Mouse (Mus musculus): ENCODE measurements around the gene Myh2. TPM values are rescaled to one million over a fixed set of nuclear protein-coding genes. Genes with fewer than 3 reads are reported as not detected.

Gene Myh2
- polyA plus RNA-seq, 1 experiment from 2014 or later: 0.07 TPM

GRCm38 (mm10) chr11:67191496-67191895 is 20.7 kb downstream of the Myh2 start:
- Histone ChIP-seq H3K9ac (ENCODE audit: low read depth, low read length) (no peak overlapping the region), H3K4me2 (replicated peaks; ENCODE audit: low read depth) (no peak overlapping the region), H3K4me1 (replicated peaks; ENCODE audit: control insufficient read depth, insufficient read depth, low read length) (no peaks in the 10 kb centered on the region), H3K27me3 (replicated peaks; ENCODE audit: control insufficient read depth, insufficient read depth, low read length) (no peaks in the 10 kb centered on the region), H3K36me3 (ENCODE audit: control insufficient read depth, insufficient read depth) (no peaks in the 10 kb centered on the region), H3K27ac (ENCODE audit: low read depth, low read length) (no peak overlapping the region), H3K4me3 (ENCODE audit: low read depth, low read length) (no peak overlapping the region), H3K9me3 (ENCODE audit: control insufficient read depth) (no peaks in the 10 kb centered on the region)
- ATAC-seq: no peak
- TF ChIP-seq CTCF (IDR thresholded peaks at IDR 0.05; ENCODE audit: low read depth): no peak
- 87% methylated on average over 14 of the region's 14 CpGs for WGBS

- H3K27me3 ChIP-seq (replicated peaks; ENCODE audit: control insufficient read depth, insufficient read depth, low read length): no peaks in the 10 kb centered on the region
- H3K4me2 ChIP-seq (replicated peaks; ENCODE audit: low read depth): no peak overlapping the region
- H3K4me1 ChIP-seq (replicated peaks; ENCODE audit: control insufficient read depth, insufficient read depth, low read length): no peaks in the 10 kb centered on the region
- H3K4me3 ChIP-seq (ENCODE audit: low read depth, low read length): no peak overlapping the region
- no peak overlapping the region for H3K27ac ChIP-seq (ENCODE audit: low read depth, low read length)
- no peaks in the 10 kb centered on the region for H3K9me3 ChIP-seq (ENCODE audit: control insufficient read depth)
- ATAC-seq: no peak
- no peak for TF ChIP-seq CTCF (IDR thresholded peaks at IDR 0.05; ENCODE audit: low read depth)
- no peaks in the 10 kb centered on the region for H3K36me3 ChIP-seq (ENCODE audit: control insufficient read depth, insufficient read depth)
- 49% methylated on average over 1 of the region's 1 CpGs for WGBS
- no peak overlapping the region for H3K9ac ChIP-seq (ENCODE audit: low read depth, low read length)
Observed at GRCm38 (mm10) chr11:67199321-67199720, 28.5 kb downstream of the Myh2 start.

GRCm38 (mm10) chr11:67199752-67200151 is 28.9 kb downstream of the Myh2 start, which contains the start of gene Myh1:
Gene Myh1 (plus strand): TSS chr11:67200052.
- Histone ChIP-seq H3K4me3 (ENCODE audit: low read depth, low read length) (no peak within 1 kb of the TSS), H3K27me3 (replicated peaks; ENCODE audit: control insufficient read depth, insufficient read depth, low read length) (no peaks in the 10 kb centered on the region), H3K27ac (ENCODE audit: low read depth, low read length) (no peak within 1 kb of the TSS), H3K4me2 (replicated peaks; ENCODE audit: low read depth) (no peak within 1 kb of the TSS), H3K9me3 (ENCODE audit: control insufficient read depth) (no peaks in the 10 kb centered on the region), H3K4me1 (replicated peaks; ENCODE audit: control insufficient read depth, insufficient read depth, low read length) (no peaks in the 10 kb centered on the region), H3K9ac (ENCODE audit: low read depth, low read length) (no peak within 1 kb of the TSS), H3K36me3 (ENCODE audit: control insufficient read depth, insufficient read depth) (no peaks in the 10 kb centered on the region)
- ATAC-seq: no peak
- TF ChIP-seq CTCF (IDR thresholded peaks at IDR 0.05; ENCODE audit: low read depth): no peak
- WGBS: 78% methylated on average over 4 of the region's 4 CpGs

GRCm38 (mm10) chr11:67204766-67205165 is 33.9 kb downstream of the Myh2 start:
- no peak for TF ChIP-seq CTCF (IDR thresholded peaks at IDR 0.05; ENCODE audit: low read depth)
- ATAC-seq: no peak
- no peaks in the 10 kb centered on the region for H3K9me3 ChIP-seq (ENCODE audit: control insufficient read depth)
- H3K27ac ChIP-seq (ENCODE audit: low read depth, low read length): no peak overlapping the region
- H3K36me3 ChIP-seq (ENCODE audit: control insufficient read depth, insufficient read depth): no peaks in the 10 kb centered on the region
- H3K9ac ChIP-seq (ENCODE audit: low read depth, low read length): no peak overlapping the region
- no peak overlapping the region for H3K4me3 ChIP-seq (ENCODE audit: low read depth, low read length)
- WGBS: 78% methylated on average over 3 of the region's 3 CpGs
- no peaks in the 10 kb centered on the region for H3K4me1 ChIP-seq (replicated peaks; ENCODE audit: control insufficient read depth, insufficient read depth, low read length)
- no peaks in the 10 kb centered on the region for H3K27me3 ChIP-seq (replicated peaks; ENCODE audit: control insufficient read depth, insufficient read depth, low read length)
- no peak overlapping the region for H3K4me2 ChIP-seq (replicated peaks; ENCODE audit: low read depth)

GRCm38 (mm10) chr11:67221803-67222202 is 51.0 kb downstream of the Myh2 start:
- H3K27me3 ChIP-seq (replicated peaks; ENCODE audit: control insufficient read depth, insufficient read depth, low read length): no peaks in the 10 kb centered on the region
- 87% methylated on average over 8 of the region's 8 CpGs for WGBS
- no peak overlapping the region for H3K4me2 ChIP-seq (replicated peaks; ENCODE audit: low read depth)
- H3K27ac ChIP-seq (ENCODE audit: low read depth, low read length): no peak overlapping the region
- no peak overlapping the region for H3K9ac ChIP-seq (ENCODE audit: low read depth, low read length)
- no peaks in the 10 kb centered on the region for H3K4me1 ChIP-seq (replicated peaks; ENCODE audit: control insufficient read depth, insufficient read depth, low read length)
- ATAC-seq: no peak
- no peaks in the 10 kb centered on the region for H3K36me3 ChIP-seq (ENCODE audit: control insufficient read depth, insufficient read depth)
- no peak overlapping the region for H3K4me3 ChIP-seq (ENCODE audit: low read depth, low read length)
- no peaks in the 10 kb centered on the region for H3K9me3 ChIP-seq (ENCODE audit: control insufficient read depth)
- TF ChIP-seq CTCF (IDR thresholded peaks at IDR 0.05; ENCODE audit: low read depth): no peak

- Histone ChIP-seq H3K27me3 (replicated peaks; ENCODE audit: control insufficient read depth, insufficient read depth, low read length) (no peaks in the 10 kb centered on the region), H3K4me2 (replicated peaks; ENCODE audit: low read depth) (no peak overlapping the region), H3K4me3 (ENCODE audit: low read depth, low read length) (no peak overlapping the region), H3K4me1 (replicated peaks; ENCODE audit: control insufficient read depth, insufficient read depth, low read length) (no peaks in the 10 kb centered on the region), H3K27ac (ENCODE audit: low read depth, low read length) (no peak overlapping the region), H3K9ac (ENCODE audit: low read depth, low read length) (no peak overlapping the region), H3K36me3 (ENCODE audit: control insufficient read depth, insufficient read depth) (no peaks in the 10 kb centered on the region), H3K9me3 (ENCODE audit: control insufficient read depth) (no peaks in the 10 kb centered on the region)
- no peak for TF ChIP-seq CTCF (IDR thresholded peaks at IDR 0.05; ENCODE audit: low read depth)
- no peak for ATAC-seq
- 84% methylated on average over 2 of the region's 3 CpGs for WGBS
Observed at GRCm38 (mm10) chr11:67224466-67224865, 53.6 kb downstream of the Myh2 start.

GRCm38 (mm10) chr11:67228731-67229130 is 57.9 kb downstream of the Myh2 start:
- no peak for ATAC-seq
- Histone ChIP-seq H3K9me3 (ENCODE audit: control insufficient read depth) (no peaks in the 10 kb centered on the region), H3K4me2 (replicated peaks; ENCODE audit: low read depth) (no peak overlapping the region), H3K27ac (ENCODE audit: low read depth, low read length) (no peak overlapping the region), H3K4me1 (replicated peaks; ENCODE audit: control insufficient read depth, insufficient read depth, low read length) (no peaks in the 10 kb centered on the region), H3K4me3 (ENCODE audit: low read depth, low read length) (no peak overlapping the region), H3K36me3 (ENCODE audit: control insufficient read depth, insufficient read depth) (no peaks in the 10 kb centered on the region), H3K9ac (ENCODE audit: low read depth, low read length) (no peak overlapping the region), H3K27me3 (replicated peaks; ENCODE audit: control insufficient read depth, insufficient read depth, low read length) (no peaks in the 10 kb centered on the region)
- 77% methylated on average over 3 of the region's 3 CpGs for WGBS
- TF ChIP-seq CTCF (IDR thresholded peaks at IDR 0.05; ENCODE audit: low read depth): no peak
